Mouse (Mus musculus) right cerebral cortex, adult 18-20 months (tissue): ENCODE data around the gene Tm2d1.

Experiments used
- DNase-seq: peaks from one replicate; pipeline ENCODE4 v3.0.0; 2022; ENCODE audit warnings: mixed read lengths

Tm2d1 gene

DNA sequence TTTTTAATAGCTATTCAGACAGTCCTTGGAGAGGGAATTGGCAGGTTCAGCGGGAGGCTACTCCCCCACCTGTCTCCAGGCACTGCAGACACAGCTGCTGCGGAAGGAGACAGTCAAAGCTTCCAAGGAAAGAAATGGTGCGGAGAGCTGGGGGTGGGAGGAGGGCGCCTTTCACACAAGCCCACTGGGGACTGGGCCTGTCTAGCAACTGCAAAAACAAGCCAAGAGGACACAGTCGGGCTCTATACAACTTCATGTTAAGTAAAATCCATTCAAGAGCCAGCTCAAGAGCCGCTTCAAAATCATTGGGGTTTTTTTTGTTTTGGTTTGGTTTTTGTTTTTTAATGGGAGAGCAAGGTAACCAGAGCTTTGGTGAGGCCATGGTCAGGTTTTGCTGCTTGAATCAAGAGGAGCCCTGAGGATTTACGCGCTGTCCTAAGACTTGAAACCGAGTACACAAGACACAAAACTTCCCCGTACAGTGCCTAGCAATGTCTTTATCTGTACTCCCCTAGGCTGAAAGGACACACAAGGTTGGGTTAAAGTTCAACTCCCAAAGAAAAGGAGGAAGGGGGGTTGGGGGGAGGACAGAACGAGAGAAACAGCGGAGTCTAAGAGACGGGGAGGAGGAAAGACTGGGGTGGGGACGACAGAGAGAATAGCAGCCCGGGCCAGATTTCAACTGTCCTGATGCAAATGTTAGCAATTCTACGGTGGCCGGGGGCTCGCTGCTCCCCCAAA, 61.6 kb downstream of the Tm2d1 start:
- DNase-seq, result peak; percentile 46

DNA sequence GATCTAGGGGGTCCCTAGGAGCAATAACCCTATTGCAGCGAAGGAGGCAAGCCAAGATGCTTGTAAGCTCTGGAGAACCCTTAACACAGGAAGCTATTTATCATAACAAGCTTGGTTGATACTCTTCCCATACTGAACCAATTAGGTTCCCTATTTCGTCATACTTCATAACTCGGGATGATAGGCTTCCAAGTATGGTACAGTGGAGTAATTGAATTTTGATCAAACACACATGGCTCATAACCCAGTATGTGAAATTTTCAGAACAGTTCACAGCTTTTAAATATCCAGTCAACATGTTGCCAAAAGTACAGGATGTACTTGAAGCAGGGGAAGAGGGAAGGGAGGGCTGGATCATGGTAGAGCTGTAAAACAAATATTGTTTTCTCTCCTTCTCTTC, 64.3 kb downstream of the Tm2d1 start:
- DNase-seq, result no peak

DNA sequence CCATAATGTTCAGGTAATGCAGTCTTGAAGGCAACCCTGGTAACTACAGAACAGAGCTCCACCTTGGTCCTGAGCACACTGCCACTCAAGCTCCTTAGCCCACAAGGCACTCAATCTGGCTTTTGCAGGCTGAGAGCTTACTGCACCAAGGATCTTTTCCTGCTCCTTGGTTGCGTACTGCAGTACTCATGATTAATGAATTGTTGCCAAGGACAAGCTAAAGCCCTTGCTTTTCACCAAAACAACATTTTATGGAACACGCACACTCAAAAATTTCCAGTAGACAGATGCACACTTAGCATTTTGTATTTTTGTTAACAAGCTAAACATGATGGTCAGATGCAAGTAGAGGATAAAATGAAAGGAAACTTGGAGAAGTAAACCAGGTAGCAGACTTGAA, 66.0 kb downstream of the Tm2d1 start:
- DNase-seq, result no peak
